Mouse (Mus musculus): ENCODE data around the gene Sclt1. TPM values are rescaled to one million over a fixed set of nuclear protein-coding genes. Genes with fewer than 3 reads are reported as not detected.

The Sclt1 gene
- polyA plus RNA-seq, 1 experiment, result 2.1 TPM

- no peak overlapping the region for H3ac ChIP-seq (ENCODE audit: control insufficient read depth, insufficient read length, low read depth)
- TF ChIP-seq CEBPB (IDR thresholded peaks at IDR 0.05; ENCODE audit: low read depth) (no peak), FOSL1 (IDR thresholded peaks at IDR 0.05; ENCODE audit: insufficient read depth, low read length, poor library complexity, severe bottlenecking) (no peak), CTCF (IDR thresholded peaks at IDR 0.05; ENCODE audit: control insufficient read depth, insufficient read depth, insufficient read length) (no peak), MAX (IDR thresholded peaks at IDR 0.05) (no peak), USF1 (IDR thresholded peaks at IDR 0.05; ENCODE audit: low read depth) (no peak), MYOG (IDR thresholded peaks at IDR 0.05; ENCODE audit: control insufficient read depth, extremely low read depth, insufficient read length) (no peak), MYOD1 (IDR thresholded peaks at IDR 0.05; ENCODE audit: control insufficient read depth, insufficient read length, low read depth) (no peak)
- H3K4me3 ChIP-seq (ENCODE audit: insufficient read depth, poor library complexity, severe bottlenecking), result no peak overlapping the region
- H3K79me3 ChIP-seq (ENCODE audit: low read depth), result no peaks in the 10 kb centered on the region
- H3K36me3 ChIP-seq (ENCODE audit: control insufficient read depth, insufficient read depth), result peaks cover 66% of the 10 kb centered on the region
- no peaks in the 10 kb centered on the region for H3K27me3 ChIP-seq (ENCODE audit: control insufficient read depth, insufficient read depth, insufficient read length)
- H3K79me2 ChIP-seq (ENCODE audit: control insufficient read depth, insufficient read depth), result no peaks in the 10 kb centered on the region
Observed at GRCm38 (mm10) chr3:41614230-41614985, 127.9 kb downstream of the Sclt1 start.

- Histone ChIP-seq H3K79me2 (ENCODE audit: control insufficient read depth, insufficient read depth) (no peaks in the 10 kb centered on the region), H3K4me3 (ENCODE audit: insufficient read depth, poor library complexity, severe bottlenecking) (no peak overlapping the region), H3ac (ENCODE audit: control insufficient read depth, insufficient read length, low read depth) (no peak overlapping the region), H3K36me3 (ENCODE audit: control insufficient read depth, insufficient read depth) (peaks cover 73% of the 10 kb centered on the region), H3K79me3 (ENCODE audit: low read depth) (no peaks in the 10 kb centered on the region), H3K27me3 (ENCODE audit: control insufficient read depth, insufficient read depth, insufficient read length) (no peaks in the 10 kb centered on the region)
- TF ChIP-seq USF1 (IDR thresholded peaks at IDR 0.05; ENCODE audit: low read depth) (no peak), MAX (IDR thresholded peaks at IDR 0.05) (no peak), MYOD1 (IDR thresholded peaks at IDR 0.05; ENCODE audit: control insufficient read depth, insufficient read length, low read depth) (no peak), FOSL1 (IDR thresholded peaks at IDR 0.05; ENCODE audit: insufficient read depth, low read length, poor library complexity, severe bottlenecking) (no peak), CEBPB (IDR thresholded peaks at IDR 0.05; ENCODE audit: low read depth) (no peak), MYOG (IDR thresholded peaks at IDR 0.05; ENCODE audit: control insufficient read depth, extremely low read depth, insufficient read length) (no peak), CTCF (IDR thresholded peaks at IDR 0.05; ENCODE audit: control insufficient read depth, insufficient read depth, insufficient read length) (no peak)
Observed at GRCm38 (mm10) chr3:41613706-41614105, 128.6 kb downstream of the Sclt1 start.

- Histone ChIP-seq H3K27me3 (ENCODE audit: control insufficient read depth, insufficient read depth, insufficient read length) (no peaks in the 10 kb centered on the region), H3K36me3 (ENCODE audit: control insufficient read depth, insufficient read depth) (peaks cover 86% of the 10 kb centered on the region), H3K4me3 (ENCODE audit: insufficient read depth, poor library complexity, severe bottlenecking) (no peak overlapping the region), H3K79me3 (ENCODE audit: low read depth) (peaks cover 2% of the 10 kb centered on the region), H3ac (ENCODE audit: control insufficient read depth, insufficient read length, low read depth) (no peak overlapping the region), H3K79me2 (ENCODE audit: control insufficient read depth, insufficient read depth) (peaks cover 6% of the 10 kb centered on the region)
- TF ChIP-seq CEBPB (IDR thresholded peaks at IDR 0.05; ENCODE audit: low read depth), result no peak
- no peak for TF ChIP-seq MYOG (IDR thresholded peaks at IDR 0.05; ENCODE audit: control insufficient read depth, extremely low read depth, insufficient read length)
- TF ChIP-seq CTCF (IDR thresholded peaks at IDR 0.05; ENCODE audit: control insufficient read depth, insufficient read depth, insufficient read length), result no peak
- no peak for TF ChIP-seq MYOD1 (IDR thresholded peaks at IDR 0.05; ENCODE audit: control insufficient read depth, insufficient read length, low read depth)
- TF ChIP-seq USF1 (IDR thresholded peaks at IDR 0.05; ENCODE audit: low read depth), result no peak
- no peak for TF ChIP-seq FOSL1 (IDR thresholded peaks at IDR 0.05; ENCODE audit: insufficient read depth, low read length, poor library complexity, severe bottlenecking)
- no peak for TF ChIP-seq MAX (IDR thresholded peaks at IDR 0.05)
Observed at GRCm38 (mm10) chr3:41612211-41612610, 130.1 kb downstream of the Sclt1 start.

- TF ChIP-seq CEBPB (IDR thresholded peaks at IDR 0.05; ENCODE audit: low read depth) (no peak), CTCF (IDR thresholded peaks at IDR 0.05; ENCODE audit: control insufficient read depth, insufficient read depth, insufficient read length) (no peak), MYOD1 (IDR thresholded peaks at IDR 0.05; ENCODE audit: control insufficient read depth, insufficient read length, low read depth) (no peak), FOSL1 (IDR thresholded peaks at IDR 0.05; ENCODE audit: insufficient read depth, low read length, poor library complexity, severe bottlenecking) (no peak), MAX (IDR thresholded peaks at IDR 0.05) (no peak), USF1 (IDR thresholded peaks at IDR 0.05; ENCODE audit: low read depth) (no peak), MYOG (IDR thresholded peaks at IDR 0.05; ENCODE audit: control insufficient read depth, extremely low read depth, insufficient read length) (no peak)
- Histone ChIP-seq H3K4me3 (ENCODE audit: insufficient read depth, poor library complexity, severe bottlenecking) (no peak overlapping the region), H3K79me3 (ENCODE audit: low read depth) (peaks cover 8% of the 10 kb centered on the region), H3K79me2 (ENCODE audit: control insufficient read depth, insufficient read depth) (peaks cover 13% of the 10 kb centered on the region), H3ac (ENCODE audit: control insufficient read depth, insufficient read length, low read depth) (no peak overlapping the region), H3K27me3 (ENCODE audit: control insufficient read depth, insufficient read depth, insufficient read length) (no peaks in the 10 kb centered on the region), H3K36me3 (ENCODE audit: control insufficient read depth, insufficient read depth) (peaks cover 89% of the 10 kb centered on the region)
Observed at GRCm38 (mm10) chr3:41609071-41609470, 133.2 kb downstream of the Sclt1 start.

GRCm38 (mm10) chr3:41607467-41607866 is 134.8 kb downstream of the Sclt1 start:
- Histone ChIP-seq H3K79me2 (ENCODE audit: control insufficient read depth, insufficient read depth) (peaks cover 13% of the 10 kb centered on the region), H3K27me3 (ENCODE audit: control insufficient read depth, insufficient read depth, insufficient read length) (no peaks in the 10 kb centered on the region), H3K36me3 (ENCODE audit: control insufficient read depth, insufficient read depth) (peaks cover 81% of the 10 kb centered on the region), H3K79me3 (ENCODE audit: low read depth) (peaks cover 8% of the 10 kb centered on the region), H3K4me3 (ENCODE audit: insufficient read depth, poor library complexity, severe bottlenecking) (no peak overlapping the region), H3ac (ENCODE audit: control insufficient read depth, insufficient read length, low read depth) (no peak overlapping the region)
- no peak for TF ChIP-seq MYOG (IDR thresholded peaks at IDR 0.05; ENCODE audit: control insufficient read depth, extremely low read depth, insufficient read length)
- TF ChIP-seq CTCF (IDR thresholded peaks at IDR 0.05; ENCODE audit: control insufficient read depth, insufficient read depth, insufficient read length), result no peak
- no peak for TF ChIP-seq CEBPB (IDR thresholded peaks at IDR 0.05; ENCODE audit: low read depth)
- no peak for TF ChIP-seq USF1 (IDR thresholded peaks at IDR 0.05; ENCODE audit: low read depth)
- no peak for TF ChIP-seq FOSL1 (IDR thresholded peaks at IDR 0.05; ENCODE audit: insufficient read depth, low read length, poor library complexity, severe bottlenecking)
- no peak for TF ChIP-seq MAX (IDR thresholded peaks at IDR 0.05)
- no peak for TF ChIP-seq MYOD1 (IDR thresholded peaks at IDR 0.05; ENCODE audit: control insufficient read depth, insufficient read length, low read depth)
